ENCODE assay signal across 8 mouse cellular contexts in genomic region chr11:98003171-98003671, GRCm38 (mm10). TPM values are rescaled to one million over a fixed set of nuclear protein-coding genes. Genes with fewer than 3 reads are reported as not detected.
DNase-seq lines count a peak whose midpoint lies in the region; ATAC-seq lines count a peak whose summit lies in the region.

No protein-coding gene starts in this region.

- no peaks in the 10 kb centered on the region for H3K9me3 ChIP-seq in limb, embryonic 11.5 days (ENCODE audit: control insufficient read depth, low read length)
- no peaks in the 10 kb centered on the region for H3K9me3 ChIP-seq in stomach, embryonic 14.5 days (ENCODE audit: control insufficient read depth, low read depth, low read length)

- DNase-seq in cerebellum, adult 9-11 months = peak; percentile 49
- DNase-seq in cerebellum, adult 18-20 months = no peak
- DNase-seq in right cerebral cortex, postnatal 25 days = peak; percentile 30
- DNase-seq in right cerebral cortex, postnatal 36 days (ENCODE audit: low spot score in 2 of 2) = no peak
- DNase-seq in limb, embryonic 11.5 days (ENCODE audit: low spot score) = no peak
- no peak for DNase-seq in left cerebral cortex, postnatal 25 days (ENCODE audit: low spot score in 2 of 2)
- DNase-seq in adrenal gland, adult 2 months = no peak

- no peak overlapping the region for H3K9ac ChIP-seq in limb, embryonic 11.5 days (ENCODE audit: low read length)
- no peak overlapping the region for H3K9ac ChIP-seq in stomach, embryonic 14.5 days (replicated peaks; ENCODE audit: low read depth, low read length)

- intact Hi-C loops in left cerebral cortex, postnatal 25 days (cut with DNase I) = no loop called here

- peaks cover 12% of the 10 kb centered on the region for H3K27me3 ChIP-seq in limb, embryonic 11.5 days (ENCODE audit: control insufficient read depth, insufficient read depth, low read length)
- no peaks in the 10 kb centered on the region for H3K27me3 ChIP-seq in stomach, embryonic 14.5 days (ENCODE audit: control insufficient read depth, insufficient read depth, low read length)

- H3K27ac ChIP-seq in limb, embryonic 11.5 days (replicated peaks; ENCODE audit: low read depth, low read length) = no peak overlapping the region
- no peak overlapping the region for H3K27ac ChIP-seq in stomach, embryonic 14.5 days (ENCODE audit: low read length)

- peaks cover 18% of the 10 kb centered on the region for H3K4me1 ChIP-seq in limb, embryonic 11.5 days (ENCODE audit: control insufficient read depth, insufficient read depth, low read length)
- peaks cover 4% of the 10 kb centered on the region; the same call in 1 of the 2 replicates for H3K4me1 ChIP-seq in stomach, embryonic 14.5 days (ENCODE audit: control insufficient read depth, insufficient read depth, low read length)

- ATAC-seq in limb, embryonic 11.5 days (ENCODE audit: insufficient number of reproducible peaks, low FRiP score, low TSS enrichment, low read depth) = peak; percentile 44; the same call in 1 of the 2 replicates
- ATAC-seq in stomach, embryonic 14.5 days (ENCODE audit: insufficient number of reproducible peaks, insufficient read depth, low FRiP score, low read depth) = peak; percentile 46; the same call in 1 of the 2 replicates

- H3K4me2 ChIP-seq in limb, embryonic 11.5 days (ENCODE audit: low read depth, severe bottlenecking) = peak overlapping the region; percentile 27; the same call in 1 of the 2 replicates
- H3K4me2 ChIP-seq in stomach, embryonic 14.5 days (replicated peaks; ENCODE audit: low read depth, low read length) = 0 out of 2 replicates have a peak overlapping the region, but pooled peaks have one; percentile 22

- H3K36me3 ChIP-seq in limb, embryonic 11.5 days (ENCODE audit: control insufficient read depth, insufficient read depth, low read length) = no peaks in the 10 kb centered on the region
- H3K36me3 ChIP-seq in stomach, embryonic 14.5 days (ENCODE audit: control insufficient read depth, insufficient read depth, low read length) = peaks cover 7% of the 10 kb centered on the region; the same call in 1 of the 2 replicates

- 23% methylated on average over 17 of the region's 17 CpGs for WGBS in limb, embryonic 11.5 days
- WGBS in stomach, embryonic 14.5 days = 46% methylated on average over 17 of the region's 17 CpGs

- H3K4me3 ChIP-seq in limb, embryonic 11.5 days (ENCODE audit: low read depth, low read length) = peak overlapping the region; percentile 5; the same call in 1 of the 2 replicates
- H3K4me3 ChIP-seq in stomach, embryonic 14.5 days (ENCODE audit: low read depth, low read length) = no peak overlapping the region

RNA-seq across cellular contexts. Expression of gene Arl5c, which starts 7.2 kb away (rescaled TPM):
- 9.5 and 9.9 TPM in 2 replicates for polyA plus RNA-seq in limb, embryonic 11.5 days (2014; fragmentation: Nextera tagmentation; extraction: Ambion mirVana)
- polyA plus RNA-seq in stomach, embryonic 14.5 days (2014; fragmentation: Nextera tagmentation; extraction: Ambion mirVana) = 7.8 and 11.6 TPM in 2 replicates
- 1 to 10 TPM in 1 of 2 experiments, under 1 TPM in 1; 0.89 to 1.7 TPM for total RNA-seq in left cerebral cortex, postnatal 25 days (2021)
- 1 to 10 TPM in 1 of 2 experiments, under 1 TPM in 1; 0.29 to 1.2 TPM for total RNA-seq in adrenal gland, adult 2 months (2021)
- polyA plus RNA-seq in adrenal gland, adult 2 months (2012; rRNA removed) = 0.43 and 0.87 TPM in 2 replicates

RNA-seq across cellular contexts. Expression of gene Plxdc1, which starts 17.0 kb away (rescaled TPM):
- polyA plus RNA-seq in limb, embryonic 11.5 days (2014; fragmentation: Nextera tagmentation; extraction: Ambion mirVana) = 0.15 TPM in 1 of 2 replicates, not detected in the other
- polyA plus RNA-seq in stomach, embryonic 14.5 days (2014; fragmentation: Nextera tagmentation; extraction: Ambion mirVana) = 0.38 and 0.56 TPM in 2 replicates
- total RNA-seq in left cerebral cortex, postnatal 25 days (2021) = 10 to 100 TPM; 22.0 to 22.4 TPM
- 10 to 100 TPM; 17.5 to 22.2 TPM for total RNA-seq in adrenal gland, adult 2 months (2021)
- polyA plus RNA-seq in adrenal gland, adult 2 months (2012; rRNA removed) = 11.0 and 13.7 TPM in 2 replicates

RNA-seq across cellular contexts. Expression of gene Cacnb1, which starts 19.6 kb away (rescaled TPM):
- polyA plus RNA-seq in limb, embryonic 11.5 days (2014; fragmentation: Nextera tagmentation; extraction: Ambion mirVana) = 6.8 and 7.2 TPM in 2 replicates
- polyA plus RNA-seq in stomach, embryonic 14.5 days (2014; fragmentation: Nextera tagmentation; extraction: Ambion mirVana) = 7.3 and 9.7 TPM in 2 replicates
- total RNA-seq in left cerebral cortex, postnatal 25 days (2021) = 100 to 1,000 TPM; 155 to 167 TPM
- total RNA-seq in adrenal gland, adult 2 months (2021) = 1 to 10 TPM; 6.9 to 9.6 TPM
- polyA plus RNA-seq in adrenal gland, adult 2 months (2012; rRNA removed) = 14.4 and 14.5 TPM in 2 replicates

RNA-seq across cellular contexts. Expression of gene Rpl19, which starts 23.3 kb away (rescaled TPM):
- 1,171 and 1,244 TPM in 2 replicates for polyA plus RNA-seq in limb, embryonic 11.5 days (2014; fragmentation: Nextera tagmentation; extraction: Ambion mirVana)
- 1,095 and 1,157 TPM in 2 replicates for polyA plus RNA-seq in stomach, embryonic 14.5 days (2014; fragmentation: Nextera tagmentation; extraction: Ambion mirVana)
- 100 to 1,000 TPM; 560 to 589 TPM for total RNA-seq in left cerebral cortex, postnatal 25 days (2021)
- 1,000 to 10,000 TPM; 1,223 to 1,284 TPM for total RNA-seq in adrenal gland, adult 2 months (2021)
- 128 and 129 TPM in 2 replicates for polyA plus RNA-seq in adrenal gland, adult 2 months (2012; rRNA removed)

RNA-seq across cellular contexts. Expression of gene Stac2, which starts 50.0 kb away (rescaled TPM):
- polyA plus RNA-seq in limb, embryonic 11.5 days (2014; fragmentation: Nextera tagmentation; extraction: Ambion mirVana) = 0.17 and 0.51 TPM in 2 replicates
- 0.30 and 0.32 TPM in 2 replicates for polyA plus RNA-seq in stomach, embryonic 14.5 days (2014; fragmentation: Nextera tagmentation; extraction: Ambion mirVana)
- 10 to 100 TPM; 63.4 to 76.9 TPM for total RNA-seq in left cerebral cortex, postnatal 25 days (2021)
- 1 to 10 TPM; 3.6 to 4.0 TPM for total RNA-seq in adrenal gland, adult 2 months (2021)
- 0.71 and 0.83 TPM in 2 replicates for polyA plus RNA-seq in adrenal gland, adult 2 months (2012; rRNA removed)

Comparison
In these comparisons a context has a peak if more than half of its experiments do, and no peak if none do; other contexts are left out.
1. DNase-seq: peak in cerebellum, adult 9-11 months (single experiment) and right cerebral cortex, postnatal 25 days (single experiment); none in cerebellum, adult 18-20 months (0 of 2), right cerebral cortex, postnatal 36 days (0 of 2), limb, embryonic 11.5 days (single experiment), left cerebral cortex, postnatal 25 days (0 of 2) and adrenal gland, adult 2 months (single experiment).